Mouse (Mus musculus): ENCODE data around the gene Ankrd50.

Ankrd50 gene

DNA sequence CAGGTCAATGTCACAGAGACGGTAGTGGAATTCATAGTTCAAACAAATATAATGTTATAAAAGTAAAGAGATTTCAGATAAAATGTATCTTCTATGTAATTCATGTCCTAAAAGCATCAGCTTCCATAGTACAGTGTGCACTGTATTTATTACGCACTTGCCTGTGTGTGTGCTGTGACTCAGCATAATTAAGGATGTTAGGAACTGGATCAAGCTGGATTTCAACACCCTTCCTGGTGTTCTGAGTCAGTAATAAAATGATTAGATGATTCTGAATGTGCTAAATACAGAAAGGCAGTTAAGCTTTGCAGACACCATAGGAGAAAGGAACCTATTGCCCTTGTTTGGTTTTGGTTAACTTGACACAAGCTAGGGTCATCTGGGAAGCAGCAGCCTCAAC is 21.5 kb downstream of the Ankrd50 start:
- DNase-seq, result no peak

DNA sequence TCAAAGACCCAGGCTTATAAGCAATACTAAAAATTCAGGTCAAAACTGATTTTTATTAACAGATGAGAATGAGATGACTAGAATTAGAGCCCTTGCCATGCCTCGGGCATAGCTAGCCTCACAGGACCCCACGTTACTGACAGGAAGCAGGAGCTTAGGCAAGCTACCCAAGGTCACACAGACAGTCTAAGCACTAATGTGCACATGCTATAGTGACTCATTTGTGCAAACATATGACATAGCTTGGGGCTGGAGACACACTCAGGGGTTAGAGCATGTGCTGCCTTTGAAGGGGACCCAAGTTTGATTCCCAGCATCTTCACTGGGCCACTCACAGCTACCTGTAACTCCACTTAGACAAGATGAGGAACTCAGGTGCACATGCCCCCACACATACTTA is 22.9 kb downstream of the Ankrd50 start:
- no peak for DNase-seq

GRCm38 (mm10) chr3:38460250-38460624 is 24.4 kb downstream of the Ankrd50 start:
- DNase-seq, result no peak

DNA sequence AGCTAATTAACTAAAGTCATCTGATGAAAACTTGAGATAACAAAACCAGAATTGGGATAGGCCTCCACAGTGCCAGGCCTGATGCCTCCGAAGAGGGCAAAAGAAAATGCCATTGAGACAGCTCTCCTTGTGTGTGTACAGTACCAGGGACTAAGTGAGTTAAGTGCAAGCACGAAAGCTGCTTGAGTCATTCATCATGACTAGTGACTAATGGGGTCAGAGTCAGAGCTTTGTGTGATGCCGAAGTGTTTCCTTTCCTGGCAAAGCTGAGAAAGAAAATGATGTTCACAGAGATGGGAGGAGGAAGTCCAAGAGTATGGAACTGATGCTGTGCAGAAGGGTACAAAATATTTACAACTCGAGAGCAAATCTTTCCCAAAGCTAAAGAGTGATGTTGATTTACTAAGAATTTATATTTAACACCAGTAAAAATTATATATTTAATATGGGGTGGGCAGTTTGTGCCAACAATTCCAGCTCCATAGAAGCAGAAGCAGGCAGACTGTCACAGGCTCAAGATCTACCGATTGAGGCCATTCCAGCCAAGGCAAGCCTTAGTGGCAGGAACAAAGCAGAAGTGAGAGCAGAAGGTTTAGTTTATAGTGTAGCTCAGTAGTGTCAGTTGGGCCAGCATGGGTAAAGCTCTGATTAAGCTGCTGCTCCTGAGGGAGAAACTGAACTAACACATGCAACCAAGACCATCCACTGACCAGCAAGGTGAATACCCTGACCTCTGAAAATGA is 25.0 kb downstream of the Ankrd50 start:
- no peak for DNase-seq

DNA sequence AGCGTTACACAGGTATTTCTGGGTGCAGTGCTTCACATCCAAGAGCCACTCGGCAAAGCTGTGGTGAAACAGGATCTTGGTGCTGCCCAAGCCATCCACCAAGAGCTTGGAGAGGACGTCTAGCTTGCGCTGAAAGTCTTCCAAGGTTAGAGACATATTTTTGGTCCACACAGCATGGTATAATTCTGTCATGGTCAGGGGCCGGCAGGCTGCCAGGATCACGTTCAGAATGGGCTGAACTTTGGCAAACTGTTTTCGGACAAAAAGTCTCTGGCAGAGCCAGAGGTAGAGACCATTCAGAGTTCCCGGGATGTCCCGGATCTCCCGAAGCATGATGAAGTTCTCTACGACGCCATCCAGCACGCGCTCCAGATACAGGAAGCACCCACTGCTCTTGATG is 27.6 kb downstream of the Ankrd50 start:
- no peak for DNase-seq

DNA sequence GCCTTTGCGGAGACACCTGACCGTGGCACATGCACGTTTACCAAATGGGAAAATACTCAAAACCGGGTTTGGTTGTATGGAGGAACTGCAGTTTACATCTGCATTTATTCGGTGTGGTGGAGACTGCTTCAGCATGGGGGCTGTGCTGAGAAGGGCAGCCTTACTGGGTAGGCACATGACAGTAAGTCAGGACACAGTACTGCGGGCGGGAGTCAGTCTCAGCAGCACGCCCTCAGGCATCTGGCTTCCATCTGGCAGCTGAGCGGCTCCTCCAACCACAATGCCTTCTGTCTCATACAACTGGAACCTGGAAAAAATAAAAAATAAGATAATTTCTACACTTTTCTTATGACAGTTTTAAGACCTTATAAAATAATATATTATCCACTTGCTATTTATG is 32.4 kb downstream of the Ankrd50 start:
- DNase-seq, result no peak

GRCm38 (mm10) chr3:38446586-38446985 is 38.1 kb downstream of the Ankrd50 start:
- DNase-seq, result no peak

DNA sequence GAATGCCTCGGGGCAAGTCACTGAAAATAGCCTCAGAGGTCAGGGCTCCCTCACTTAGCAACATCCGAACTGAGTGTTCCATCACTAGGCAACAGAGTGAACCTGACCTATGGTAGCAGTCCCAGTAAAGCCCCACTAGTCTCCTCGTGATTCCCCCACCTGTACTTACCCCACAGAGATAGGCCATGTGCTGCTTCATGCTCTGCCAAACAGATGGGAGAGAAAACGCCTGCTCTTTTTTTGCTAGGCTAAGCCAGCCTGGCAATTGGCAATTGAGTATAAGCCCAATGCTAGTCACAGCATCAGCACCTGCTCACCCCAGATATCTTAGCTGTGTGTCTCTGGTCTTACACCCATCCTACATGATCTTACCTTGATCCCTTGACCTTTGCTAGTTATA is 40.8 kb downstream of the Ankrd50 start:
- no peak for DNase-seq

DNA sequence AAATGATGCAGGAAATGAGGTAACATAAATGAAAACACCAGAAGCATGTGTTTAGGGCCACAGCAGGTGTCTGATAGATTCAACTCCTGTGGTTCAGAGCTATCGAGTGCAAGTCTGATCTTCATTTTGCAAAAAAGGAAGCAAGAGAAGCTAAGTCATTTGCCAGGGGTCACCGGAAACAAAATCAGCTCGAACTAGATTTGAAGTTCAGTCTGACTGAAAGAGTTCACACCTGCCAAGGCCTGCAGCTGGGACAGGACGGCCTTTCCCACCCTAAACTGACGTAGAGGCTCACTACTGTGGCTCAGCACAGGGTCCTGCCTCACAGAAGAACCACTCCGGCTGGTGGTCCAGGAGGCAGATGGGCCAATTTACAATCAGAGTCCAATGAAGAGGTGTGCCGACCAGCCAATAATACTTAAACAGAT is 44.1 kb downstream of the Ankrd50 start:
- DNase-seq, result no peak

GRCm38 (mm10) chr3:38436596-38436995 is 48.0 kb downstream of the Ankrd50 start:
- DNase-seq, result no peak

DNA sequence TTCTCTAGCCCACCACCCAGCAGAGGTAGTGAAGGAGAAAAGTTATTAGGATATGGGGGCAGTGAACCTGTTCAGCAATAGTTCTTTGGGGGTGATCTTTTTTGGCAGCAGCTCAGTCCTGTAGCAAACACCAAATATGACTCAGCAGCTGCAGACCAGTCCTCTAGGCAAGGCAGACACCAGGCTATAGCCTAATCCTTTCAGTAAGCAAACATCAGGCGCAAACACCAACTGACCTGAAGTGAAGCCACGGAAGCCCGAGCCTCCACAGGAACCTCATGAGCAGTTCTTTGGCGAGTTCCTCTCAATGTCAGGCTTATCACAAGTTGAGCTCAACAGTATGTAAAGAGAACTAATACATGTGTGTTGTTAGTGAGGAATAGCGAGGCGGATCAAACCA is 48.8 kb downstream of the Ankrd50 start:
- DNase-seq, result no peak

DNA sequence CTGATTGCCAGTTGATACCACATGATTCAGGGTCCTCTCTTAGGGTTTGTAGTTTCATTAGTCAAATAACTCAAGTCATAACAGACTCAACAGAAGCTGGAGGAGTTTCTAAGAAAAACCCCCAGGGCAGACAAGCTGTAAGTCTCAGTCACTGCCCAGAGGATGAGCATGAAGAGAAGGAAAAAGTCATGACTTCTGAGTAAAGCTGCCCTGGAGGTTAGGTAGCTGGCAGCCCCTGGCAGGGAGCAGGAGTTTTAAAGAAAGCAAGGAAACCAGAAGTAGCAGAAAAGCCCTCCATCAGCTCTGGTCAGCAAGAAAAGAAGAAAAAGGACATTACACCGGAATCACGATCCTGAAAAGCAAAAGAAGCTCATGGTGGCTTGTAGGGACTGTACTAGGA is 50.2 kb downstream of the Ankrd50 start:
- no peak for DNase-seq

- DNase-seq, result no peak
Measured at GRCm38 (mm10) chr3:38433495-38434464, 50.9 kb downstream of the Ankrd50 start.

GRCm38 (mm10) chr3:38431461-38431860 is 53.2 kb downstream of the Ankrd50 start:
- DNase-seq, result no peak

GRCm38 (mm10) chr3:38431042-38431441 is 53.6 kb downstream of the Ankrd50 start:
- no peak for DNase-seq

DNA sequence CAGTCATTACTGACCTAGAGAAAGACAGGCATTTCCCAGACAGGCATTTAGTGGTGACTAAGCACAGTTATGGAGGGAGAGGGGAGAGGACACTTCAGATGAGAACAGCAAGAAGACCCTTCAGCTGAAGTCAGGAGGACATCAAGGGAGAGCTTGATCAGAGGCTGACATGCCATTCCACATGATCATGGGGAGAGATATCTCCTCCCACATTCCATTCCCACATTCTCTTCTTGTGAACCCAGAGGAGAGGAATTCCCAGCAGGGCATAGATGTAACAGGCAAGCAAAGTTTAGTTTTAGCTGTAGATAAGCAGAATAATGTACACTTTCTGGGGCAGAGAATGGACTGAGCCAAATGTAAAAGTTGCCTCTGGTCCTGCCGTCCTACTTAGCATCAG is 57.4 kb downstream of the Ankrd50 start:
- DNase-seq, result no peak

DNA sequence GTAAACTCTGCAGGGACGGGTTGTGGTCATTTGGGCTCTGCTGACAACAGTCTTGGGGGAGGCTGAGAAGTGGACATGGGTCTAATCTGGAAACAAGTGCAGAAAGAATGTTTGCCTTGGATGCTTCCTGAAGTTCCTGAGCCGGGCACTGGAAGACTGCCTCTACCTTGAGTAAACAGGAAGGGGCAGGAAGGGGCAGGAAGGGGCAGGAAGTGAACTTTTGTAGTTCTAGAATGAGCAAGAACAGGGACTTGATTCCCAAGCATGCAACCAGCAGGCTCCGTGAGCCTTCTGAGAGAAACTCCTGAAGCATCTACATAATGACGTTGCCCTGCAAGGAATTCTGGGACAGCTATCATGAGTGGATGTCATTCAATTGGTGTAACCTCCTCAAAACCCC is 60.7 kb downstream of the Ankrd50 start:
- DNase-seq, result no peak

DNA sequence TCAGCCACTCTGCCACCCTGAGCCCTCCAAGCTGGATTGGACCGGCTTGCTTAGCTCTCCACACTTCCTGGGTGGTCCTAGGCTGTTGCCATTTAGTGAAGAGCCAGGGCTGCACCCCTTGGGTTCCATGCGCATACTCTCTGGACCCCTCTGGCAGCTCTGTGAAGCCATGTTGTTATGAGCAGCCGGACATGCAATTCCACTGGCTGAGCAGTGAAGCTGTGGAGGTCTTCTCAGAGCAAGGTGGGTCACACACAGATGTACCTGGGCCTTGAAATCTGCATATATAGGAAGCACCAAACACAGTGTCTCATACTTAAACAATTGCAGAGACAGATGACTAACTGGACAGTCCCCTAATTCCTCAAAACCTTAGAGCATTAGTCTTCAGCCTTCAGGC is 64.7 kb downstream of the Ankrd50 start:
- no peak for DNase-seq

GRCm38 (mm10) chr3:38415292-38415930 is 69.2 kb downstream of the Ankrd50 start:
- peak; percentile 4 for DNase-seq

Measured in kidney, postnatal 14 days (tissue).